Mouse (Mus musculus): ENCODE measurements around the gene Il22ra2.

Gene Il22ra2

GRCm38 (mm10) chr10:19603231-19603630 is 18.6 kb upstream of the Il22ra2 start:
- DNase-seq = no peak

- no peak for DNase-seq
These were observed 12.7 kb upstream of the Il22ra2 start for GRCm38 (mm10) chr10:19609125-19609524.

GRCm38 (mm10) chr10:19611616-19612015 is 10.2 kb upstream of the Il22ra2 start:
- no peak for DNase-seq

- DNase-seq = peak in 1 of 2 experiments; percentile 14
These were observed 8.6 kb upstream of the Il22ra2 start for GRCm38 (mm10) chr10:19613111-19613753.

GRCm38 (mm10) chr10:19619736-19620135 is 2.1 kb upstream of the Il22ra2 start:
- no peak for DNase-seq

GRCm38 (mm10) chr10:19624617-19625016 is 2.8 kb downstream of the Il22ra2 start:
- no peak for DNase-seq

GRCm38 (mm10) chr10:19627342-19627741 is 5.5 kb downstream of the Il22ra2 start:
- no peak for DNase-seq

- no peak for DNase-seq
These were observed 6.0 kb downstream of the Il22ra2 start for GRCm38 (mm10) chr10:19627748-19628147.

- DNase-seq = no peak
These were observed 9.9 kb downstream of the Il22ra2 start for GRCm38 (mm10) chr10:19631616-19632195.

- DNase-seq = no peak
These were observed 17.1 kb downstream of the Il22ra2 start for GRCm38 (mm10) chr10:19638851-19639250.

- no peak for DNase-seq
These were observed 17.8 kb downstream of the Il22ra2 start for GRCm38 (mm10) chr10:19639630-19640029.

- no peak for DNase-seq
These were observed 23.3 kb downstream of the Il22ra2 start for GRCm38 (mm10) chr10:19645119-19645518.

GRCm38 (mm10) chr10:19657426-19657825 is 35.6 kb downstream of the Il22ra2 start:
- DNase-seq = no peak

GRCm38 (mm10) chr10:19659953-19660352 is 38.2 kb downstream of the Il22ra2 start:
- DNase-seq = no peak

GRCm38 (mm10) chr10:19668973-19669372 is 47.2 kb downstream of the Il22ra2 start:
- DNase-seq = no peak

- DNase-seq = no peak
These were observed 50.2 kb downstream of the Il22ra2 start for GRCm38 (mm10) chr10:19672015-19672414.

GRCm38 (mm10) chr10:19673146-19673545 is 51.3 kb downstream of the Il22ra2 start:
- DNase-seq = no peak

Data from kidney, postnatal 25 days (tissue).